Mouse (Mus musculus) ES-E14 (cell line): Measurements from ENCODE around the gene Casq1.

ENCODE experiments used
- CHD2 ChIP-seq: IDR thresholded peaks from 2 replicates; pipeline ENCODE4 v1.6.1; 2014; ENCODE audit warnings: mild to moderate bottlenecking, low read depth, low read length, inconsistent platforms
- HCFC1 ChIP-seq: IDR thresholded peaks from 2 replicates; pipeline ENCODE4 v1.6.1; 2012; ENCODE audit warnings: low read length, inconsistent platforms, borderline replicate concordance; ENCODE audit not compliant: insufficient read depth
- MAFK ChIP-seq: IDR thresholded peaks from 2 replicates; pipeline ENCODE4 v1.6.1; 2014; ENCODE audit warnings: mild to moderate bottlenecking, low read depth, low read length, inconsistent platforms; ENCODE audit not compliant: insufficient read depth
- ZC3H11A ChIP-seq: IDR thresholded peaks from 2 replicates; pipeline ENCODE4 v1.6.1; 2012; ENCODE audit warnings: low read depth, mild to moderate bottlenecking, inconsistent platforms, low read length, borderline replicate concordance
- ZNF384 ChIP-seq: IDR thresholded peaks from 2 replicates; pipeline ENCODE4 v1.6.1; 2012; ENCODE audit warnings: low read depth, low read length, inconsistent platforms

DNA sequence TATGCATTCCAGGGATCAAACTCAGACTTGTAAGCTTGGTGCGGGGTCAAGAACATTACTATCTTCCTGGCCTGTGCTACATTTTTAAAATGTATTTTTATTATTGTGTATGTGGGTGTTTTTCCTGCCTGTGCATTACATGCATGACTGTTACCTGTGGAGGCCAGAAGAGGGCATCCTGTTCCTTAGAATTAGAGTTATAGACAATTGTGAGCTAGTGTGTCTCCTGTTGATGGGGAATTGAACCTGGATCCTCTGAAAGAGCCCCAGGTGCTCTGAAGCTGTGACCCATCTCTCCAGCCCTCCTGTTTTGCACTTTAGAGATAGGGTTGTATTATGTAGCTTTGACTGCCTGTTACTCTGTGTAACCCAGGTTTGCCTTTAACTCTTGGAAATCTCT lies 57.7 kb downstream of the Casq1 start:
- TF ChIP-seq HCFC1: no peak
- no peak for TF ChIP-seq MAFK
- no peak for TF ChIP-seq ZC3H11A
- no peak for TF ChIP-seq ZNF384
- no peak for TF ChIP-seq CHD2
